8 mouse cellular contexts compared by ENCODE assay signal in the genomic region with DNA sequence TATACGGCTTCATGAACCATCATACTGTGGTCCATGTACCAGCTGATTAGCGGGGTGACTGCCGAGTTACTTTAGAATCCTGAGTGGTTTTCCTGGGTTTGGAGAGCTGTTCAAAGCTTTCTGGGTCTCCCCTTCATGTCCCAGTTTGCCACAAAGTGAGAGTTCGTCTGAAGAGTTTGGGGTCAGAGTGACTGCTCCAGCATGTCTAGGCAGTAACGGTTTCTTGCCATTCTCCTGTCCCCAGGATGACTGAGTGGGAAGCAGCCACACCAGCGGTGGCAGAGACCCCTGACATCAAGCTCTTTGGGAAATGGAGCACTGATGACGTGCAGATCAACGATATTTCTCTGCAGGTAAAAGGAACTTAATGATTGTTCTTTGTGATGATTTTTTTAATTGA. TPM values are rescaled to one million over a fixed set of nuclear protein-coding genes. Genes with fewer than 3 reads are reported as not detected.
DNase-seq lines count a peak whose midpoint lies in the region; ATAC-seq and TF ChIP-seq lines count a peak whose summit lies in the region.

No protein-coding gene starts in this region.

- H3K4me1 ChIP-seq in heart, embryonic 16.5 days (ENCODE audit: control insufficient read depth, insufficient read depth, low read length): peaks cover 9% of the 10 kb centered on the region
- peaks cover 34% of the 10 kb centered on the region for H3K4me1 ChIP-seq in G1E (ENCODE audit: insufficient read depth, low read depth, low read length)
- peaks cover 7% of the 10 kb centered on the region; the same call in 1 of the 2 replicates for H3K4me1 ChIP-seq in forebrain, postnatal 0 days (ENCODE audit: insufficient read depth)
- peaks cover 30% of the 10 kb centered on the region for H3K4me1 ChIP-seq in midbrain, embryonic 10.5 days

- H3K9ac ChIP-seq in heart, embryonic 16.5 days (ENCODE audit: low read length): peak overlapping the region; percentile 95
- peak overlapping the region; percentile 82 for H3K9ac ChIP-seq in forebrain, postnatal 0 days

- H3K4me2 ChIP-seq in heart, embryonic 16.5 days (ENCODE audit: low read depth, low read length): peak overlapping the region; percentile 91
- H3K4me2 ChIP-seq in forebrain, postnatal 0 days (ENCODE audit: low read depth): peak overlapping the region; percentile 69

- no peak for DNase-seq in heart, postnatal 4 days
- DNase-seq in G1E (ENCODE audit: low spot score): no peak
- DNase-seq in forebrain, postnatal 0 days: no peak
- no peak for DNase-seq in midbrain, embryonic 10.5 days (ENCODE audit: low spot score)
- no peak for DNase-seq in embryo, embryonic 11 days
- no peak for DNase-seq in adrenal gland, postnatal 36 days
- no peak for DNase-seq in cerebellum, postnatal 25 days

- no peaks in the 10 kb centered on the region for H3K27me3 ChIP-seq in heart, embryonic 16.5 days (ENCODE audit: control insufficient read depth, insufficient read depth, low read length)
- no peaks in the 10 kb centered on the region for H3K27me3 ChIP-seq in G1E (ENCODE audit: insufficient read depth, low read length)
- no peaks in the 10 kb centered on the region for H3K27me3 ChIP-seq in forebrain, postnatal 0 days (ENCODE audit: insufficient read depth, low read length)
- H3K27me3 ChIP-seq in midbrain, embryonic 10.5 days (ENCODE audit: low read depth, poor library complexity, severe bottlenecking): peaks cover 26% of the 10 kb centered on the region

- H3K4me3 ChIP-seq in heart, embryonic 16.5 days (ENCODE audit: low read length): peak overlapping the region; percentile 100
- peak overlapping the region; percentile 83 for H3K4me3 ChIP-seq in G1E (ENCODE audit: low read depth, low read length)
- H3K4me3 ChIP-seq in forebrain, postnatal 0 days (ENCODE audit: low read depth, low read length): peak overlapping the region; percentile 79
- peak overlapping the region; percentile 91 for H3K4me3 ChIP-seq in midbrain, embryonic 10.5 days

- peak overlapping the region; percentile 57; the same call in 1 of the 2 replicates for H3K27ac ChIP-seq in heart, embryonic 16.5 days (ENCODE audit: low read length)
- no peak overlapping the region for H3K27ac ChIP-seq in forebrain, postnatal 0 days (ENCODE audit: low read depth, low read length)
- peak overlapping the region; percentile 95 for H3K27ac ChIP-seq in midbrain, embryonic 10.5 days (replicated peaks)

- H3K9me3 ChIP-seq in heart, embryonic 16.5 days (replicated peaks; ENCODE audit: control insufficient read depth, low read length): no peaks in the 10 kb centered on the region
- H3K9me3 ChIP-seq in G1E (replicated peaks): peaks cover under 1% of the 10 kb centered on the region; the same call in 1 of the 2 replicates
- no peaks in the 10 kb centered on the region for H3K9me3 ChIP-seq in forebrain, postnatal 0 days (ENCODE audit: low read length)
- H3K9me3 ChIP-seq in midbrain, embryonic 10.5 days (replicated peaks): no peaks in the 10 kb centered on the region

- TF ChIP-seq CTCF in G1E (IDR thresholded peaks at IDR 0.05; ENCODE audit: low read depth, low read length): no peak
- TF ChIP-seq CTCF in forebrain, postnatal 0 days (IDR thresholded peaks at IDR 0.05; ENCODE audit: low read depth): no peak

- H3K36me3 ChIP-seq in heart, embryonic 16.5 days (ENCODE audit: control insufficient read depth, insufficient read depth): peaks cover 41% of the 10 kb centered on the region
- peaks cover 51% of the 10 kb centered on the region for H3K36me3 ChIP-seq in G1E (replicated peaks)
- H3K36me3 ChIP-seq in forebrain, postnatal 0 days (ENCODE audit: insufficient read depth): peaks cover 38% of the 10 kb centered on the region
- H3K36me3 ChIP-seq in midbrain, embryonic 10.5 days: peaks cover 44% of the 10 kb centered on the region

- WGBS in heart, embryonic 16.5 days: 4% methylated on average over 8 of the region's 8 CpGs
- WGBS in forebrain, postnatal 0 days: 5% methylated on average over 8 of the region's 8 CpGs
- 5% methylated on average over 8 of the region's 8 CpGs for WGBS in midbrain, embryonic 10.5 days

- no peak for ATAC-seq in heart, embryonic 16.5 days (replicated peaks; ENCODE audit: extremely low read depth, insufficient read depth, low FRiP score)
- ATAC-seq in G1E (ENCODE audit: extremely low read depth, insufficient number of reproducible peaks, low FRiP score, poor library complexity, severe bottlenecking): no peak
- ATAC-seq in forebrain, postnatal 0 days: no peak

RNA-seq across cellular contexts. Expression of gene Rps5, which starts 0.6 kb away (rescaled TPM):
- polyA plus RNA-seq in heart, embryonic 16.5 days (2015; fragmentation: Nextera tagmentation; extraction: Ambion mirVana): 521 and 529 TPM in 2 replicates
- total RNA-seq in heart, postnatal 4 days (2021): 100 to 1,000 TPM; 857 to 895 TPM
- total RNA-seq in G1E (2014; fragmentation: Nextera tagmentation) (1,720 and 1,839 TPM in 2 replicates), G1E (2017) (880 and 1,074 TPM in 2 replicates)
- 1,806 and 2,694 TPM in 2 replicates for polyA plus RNA-seq in G1E (2012)
- total RNA-seq in forebrain, postnatal 0 days (2014; rRNA removed): 1,758 and 2,185 TPM in 2 replicates
- polyA plus RNA-seq in forebrain, postnatal 0 days (2015; fragmentation: Nextera tagmentation; extraction: Ambion mirVana): 679 and 877 TPM in 2 replicates
- polyA plus RNA-seq in midbrain, embryonic 10.5 days (2016; fragmentation: Nextera tagmentation; extraction: Ambion mirVana): 886 and 1,011 TPM in 2 replicates
- 100 to 1,000 TPM; 919 to 976 TPM for total RNA-seq in adrenal gland, postnatal 36 days (2021)

RNA-seq across cellular contexts. Expression of gene Rnf225, which starts 4.5 kb away (rescaled TPM):
- 0.47 and 0.74 TPM in 2 replicates for polyA plus RNA-seq in heart, embryonic 16.5 days (2015; fragmentation: Nextera tagmentation; extraction: Ambion mirVana)
- under 1 TPM; 0.38 to 0.67 TPM for total RNA-seq in heart, postnatal 4 days (2021)
- 0.29 and 0.98 TPM in 2 replicates for total RNA-seq in G1E (2014; fragmentation: Nextera tagmentation)
- 0.76 and 0.81 TPM in 2 replicates for total RNA-seq in G1E (2017)
- polyA plus RNA-seq in G1E (2012): 1.0 and 1.3 TPM in 2 replicates
- total RNA-seq in forebrain, postnatal 0 days (2014; rRNA removed): 1.7 and 1.8 TPM in 2 replicates
- 0.36 and 0.75 TPM in 2 replicates for polyA plus RNA-seq in forebrain, postnatal 0 days (2015; fragmentation: Nextera tagmentation; extraction: Ambion mirVana)
- polyA plus RNA-seq in midbrain, embryonic 10.5 days (2016; fragmentation: Nextera tagmentation; extraction: Ambion mirVana): 0.47 and 0.83 TPM in 2 replicates
- under 1 TPM; 0.20 to 0.63 TPM for total RNA-seq in adrenal gland, postnatal 36 days (2021)

RNA-seq across cellular contexts. Expression of gene Zscan22, which starts 25.1 kb away (rescaled TPM):
- 9.9 and 10.8 TPM in 2 replicates for polyA plus RNA-seq in heart, embryonic 16.5 days (2015; fragmentation: Nextera tagmentation; extraction: Ambion mirVana)
- 1 to 10 TPM; 7.1 to 7.3 TPM for total RNA-seq in heart, postnatal 4 days (2021)
- total RNA-seq in G1E (2014; fragmentation: Nextera tagmentation) (23.9 and 25.0 TPM in 2 replicates), G1E (2017) (4.1 and 4.5 TPM in 2 replicates)
- 2.8 and 3.5 TPM in 2 replicates for polyA plus RNA-seq in G1E (2012)
- 7.0 and 8.3 TPM in 2 replicates for total RNA-seq in forebrain, postnatal 0 days (2014; rRNA removed)
- polyA plus RNA-seq in forebrain, postnatal 0 days (2015; fragmentation: Nextera tagmentation; extraction: Ambion mirVana): 2.8 and 3.5 TPM in 2 replicates
- polyA plus RNA-seq in midbrain, embryonic 10.5 days (2016; fragmentation: Nextera tagmentation; extraction: Ambion mirVana): 16.3 and 17.7 TPM in 2 replicates
- 10 to 100 TPM; 10.7 to 13.6 TPM for total RNA-seq in adrenal gland, postnatal 36 days (2021)

RNA-seq across cellular contexts. Expression of gene Zfp128, which starts 41.8 kb away (rescaled TPM):
- 2.7 and 3.2 TPM in 2 replicates for polyA plus RNA-seq in heart, embryonic 16.5 days (2015; fragmentation: Nextera tagmentation; extraction: Ambion mirVana)
- 1 to 10 TPM; 3.3 to 4.3 TPM for total RNA-seq in heart, postnatal 4 days (2021)
- total RNA-seq in G1E (2014; fragmentation: Nextera tagmentation) (8.3 and 9.3 TPM in 2 replicates), G1E (2017) (3.8 and 4.5 TPM in 2 replicates)
- 0.61 and 0.72 TPM in 2 replicates for polyA plus RNA-seq in G1E (2012)
- 17.7 and 18.5 TPM in 2 replicates for total RNA-seq in forebrain, postnatal 0 days (2014; rRNA removed)
- polyA plus RNA-seq in forebrain, postnatal 0 days (2015; fragmentation: Nextera tagmentation; extraction: Ambion mirVana): 1.5 and 2.0 TPM in 2 replicates
- 5.5 and 5.7 TPM in 2 replicates for polyA plus RNA-seq in midbrain, embryonic 10.5 days (2016; fragmentation: Nextera tagmentation; extraction: Ambion mirVana)
- 1 to 10 TPM; 3.2 to 3.4 TPM for total RNA-seq in adrenal gland, postnatal 36 days (2021)

RNA-seq across cellular contexts. Expression of gene Zfp324, which starts 42.9 kb away (rescaled TPM):
- 6.5 and 6.7 TPM in 2 replicates for polyA plus RNA-seq in heart, embryonic 16.5 days (2015; fragmentation: Nextera tagmentation; extraction: Ambion mirVana)
- 1 to 10 TPM; 4.9 to 5.4 TPM for total RNA-seq in heart, postnatal 4 days (2021)
- total RNA-seq in G1E (2014; fragmentation: Nextera tagmentation) (3.7 and 5.9 TPM in 2 replicates), G1E (2017) (6.2 and 7.0 TPM in 2 replicates)
- 2.4 and 2.7 TPM in 2 replicates for polyA plus RNA-seq in G1E (2012)
- total RNA-seq in forebrain, postnatal 0 days (2014; rRNA removed): 32.9 and 47.7 TPM in 2 replicates
- 6.8 and 8.8 TPM in 2 replicates for polyA plus RNA-seq in forebrain, postnatal 0 days (2015; fragmentation: Nextera tagmentation; extraction: Ambion mirVana)
- polyA plus RNA-seq in midbrain, embryonic 10.5 days (2016; fragmentation: Nextera tagmentation; extraction: Ambion mirVana): 11.4 and 13.2 TPM in 2 replicates
- total RNA-seq in adrenal gland, postnatal 36 days (2021): 1 to 10 TPM; 9.3 to 9.5 TPM
